Mouse (Mus musculus) embryonic fibroblast, embryonic 13.5 days (primary cell): Measurements from ENCODE around the gene Foxn3.

Experiments used
- CTCF ChIP-seq: IDR thresholded peaks from 2 replicates; pipeline ENCODE4 v1.5.1; 2011; ENCODE audit warnings: mild to moderate bottlenecking, control low read depth, low read length, moderate library complexity, borderline replicate concordance; ENCODE audit not compliant: insufficient read depth
- POLR2A ChIP-seq: IDR thresholded peaks from 2 replicates; pipeline ENCODE4 v1.6.1; 2011; ENCODE audit warnings: low read depth, mild to moderate bottlenecking, control low read depth, low read length, moderate library complexity

DNA sequence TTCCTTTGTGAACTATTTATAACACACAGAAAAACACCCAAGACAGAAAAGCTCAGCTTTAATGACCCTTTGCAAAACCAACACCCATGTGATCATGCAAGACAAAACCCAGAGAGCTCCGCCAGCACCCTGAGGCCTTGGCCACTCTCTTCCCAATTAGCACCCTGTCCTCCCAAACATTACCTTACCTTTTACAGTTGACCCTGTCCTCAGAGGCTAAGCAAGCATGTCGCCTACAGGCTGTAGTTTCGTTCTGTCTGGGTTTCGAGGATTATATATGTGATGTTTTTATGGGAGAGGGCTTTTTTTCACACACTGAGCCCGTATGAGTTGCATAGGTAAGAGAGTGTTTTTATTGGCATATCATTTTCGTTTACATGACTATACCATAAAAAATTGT, 26.1 kb downstream of the Foxn3 start:
- TF ChIP-seq POLR2A (no peak), CTCF (no peak)
